In genomic region chr12:79131178-79131675, GRCm38 (mm10) we compare ENCODE assay signal across 9 mouse cellular contexts. TPM values are rescaled to one million over a fixed set of nuclear protein-coding genes. Genes with fewer than 3 reads are reported as not detected.
DNase-seq lines count a peak whose midpoint lies in the region; ATAC-seq lines count a peak whose summit lies in the region.
"Had no signal": no experiment of that assay in that cellular context is flagged by ENCODE, and none has a peak within 500 bp of the region (broad histone marks: within the 10 kb centered on the region; RNA-seq: fewer than 3 reads in every experiment).

No protein-coding gene starts in this region.

- DNase-seq in heart, postnatal 36 days = no peak
- DNase-seq in B cell, adult 2 months = peak; percentile 11 to 12
- peak; percentile 25 for DNase-seq in embryo, embryonic 9.5 days (ENCODE audit: extremely low spot score)
- peak; percentile 28 for DNase-seq in retina, embryonic 14.5 days (ENCODE audit: low spot score)
- no peak for DNase-seq in frontal cortex, postnatal 10 days (ENCODE audit: low spot score in 2 of 2)

- no peaks in the 10 kb centered on the region for H3K9me3 ChIP-seq in heart, embryonic 11.5 days (replicated peaks; ENCODE audit: control insufficient read depth, low read length)
- H3K9me3 ChIP-seq in limb, embryonic 12.5 days = no peaks in the 10 kb centered on the region

- no peak overlapping the region for H3K27ac ChIP-seq in heart, embryonic 11.5 days (ENCODE audit: low read depth, low read length)
- no peak overlapping the region for H3K27ac ChIP-seq in limb, embryonic 12.5 days

- peak overlapping the region; percentile 44 for H3K4me3 ChIP-seq in heart, embryonic 11.5 days (ENCODE audit: low read depth, low read length)
- H3K4me3 ChIP-seq in limb, embryonic 12.5 days (replicated peaks) = peak overlapping the region; percentile 52

- WGBS in heart, embryonic 11.5 days (ENCODE audit: insufficient replicate concordance) = 1% methylated on average over 22 of the region's 22 CpGs
- 1% methylated on average over 22 of the region's 22 CpGs for WGBS in limb, embryonic 12.5 days

- no peak for ATAC-seq in heart, embryonic 11.5 days (replicated peaks; ENCODE audit: insufficient number of reproducible peaks, low FRiP score, low TSS enrichment)
- ATAC-seq in limb, embryonic 12.5 days (ENCODE audit: insufficient number of reproducible peaks, insufficient read depth, low FRiP score, low TSS enrichment, low read depth) = no peak
- no peak for ATAC-seq in granulocyte monocyte progenitor cell, adult 5-6 weeks (replicated peaks; ENCODE audit: poor library complexity, severe bottlenecking)

- H3K9ac ChIP-seq in heart, embryonic 11.5 days (ENCODE audit: low read depth, low read length) = no peak overlapping the region
- H3K9ac ChIP-seq in limb, embryonic 12.5 days (replicated peaks) = peak overlapping the region; percentile 53

- no peaks in the 10 kb centered on the region for H3K36me3 ChIP-seq in heart, embryonic 11.5 days (ENCODE audit: control insufficient read depth, insufficient read depth, low read length)
- no peaks in the 10 kb centered on the region for H3K36me3 ChIP-seq in limb, embryonic 12.5 days

- peaks cover 6% of the 10 kb centered on the region; the same call in 1 of the 2 replicates for H3K4me1 ChIP-seq in heart, embryonic 11.5 days (ENCODE audit: control insufficient read depth, insufficient read depth, low read length)
- peaks cover 11% of the 10 kb centered on the region for H3K4me1 ChIP-seq in limb, embryonic 12.5 days (replicated peaks)

- H3K27me3 ChIP-seq in heart, embryonic 11.5 days (ENCODE audit: control insufficient read depth, insufficient read depth, low read length) = peaks cover 37% of the 10 kb centered on the region
- peaks cover 49% of the 10 kb centered on the region for H3K27me3 ChIP-seq in limb, embryonic 12.5 days
- H3K27me3 ChIP-seq: Patski had no signal

- peak overlapping the region; percentile 87 for H3K4me2 ChIP-seq in heart, embryonic 11.5 days
- peak overlapping the region; percentile 93 for H3K4me2 ChIP-seq in limb, embryonic 12.5 days

- intact Hi-C loops in heart, postnatal 36 days (cut with DNase I) = no loop called here

RNA-seq across cellular contexts. Expression of gene Arg2, which starts 0.7 kb away (rescaled TPM):
- 0.20 and 0.50 TPM in 2 replicates for polyA plus RNA-seq in heart, embryonic 11.5 days (2014; fragmentation: Nextera tagmentation; extraction: Ambion mirVana)
- not detected for total RNA-seq in heart, postnatal 36 days (2021)
- 1.2 and 1.4 TPM in 2 replicates for polyA plus RNA-seq in limb, embryonic 12.5 days (2016; fragmentation: Nextera tagmentation; extraction: Ambion mirVana)
- not detected in 2 replicates for total RNA-seq in granulocyte monocyte progenitor cell, adult 5-6 weeks (2014; fragmentation: Nextera tagmentation)
- total RNA-seq in granulocyte monocyte progenitor cell, adult 5-6 weeks (2017) = 0.26 TPM in 1 of 2 replicates, not detected in the other

RNA-seq across cellular contexts. Expression of gene Vti1b, which starts 41.2 kb away (rescaled TPM):
- polyA plus RNA-seq in heart, embryonic 11.5 days (2014; fragmentation: Nextera tagmentation; extraction: Ambion mirVana) = 88.5 and 99.1 TPM in 2 replicates
- total RNA-seq in heart, postnatal 36 days (2021) = 10 to 100 TPM; 84.1 to 92.4 TPM
- polyA plus RNA-seq in limb, embryonic 12.5 days (2016; fragmentation: Nextera tagmentation; extraction: Ambion mirVana) = 83.0 and 83.9 TPM in 2 replicates
- 48.7 and 57.1 TPM in 2 replicates for total RNA-seq in granulocyte monocyte progenitor cell, adult 5-6 weeks (2014; fragmentation: Nextera tagmentation)
- total RNA-seq in granulocyte monocyte progenitor cell, adult 5-6 weeks (2017) = 142 and 217 TPM in 2 replicates

RNA-seq across cellular contexts. Expression of gene Pigh, which starts 41.8 kb away (rescaled TPM):
- 17.7 and 19.0 TPM in 2 replicates for polyA plus RNA-seq in heart, embryonic 11.5 days (2014; fragmentation: Nextera tagmentation; extraction: Ambion mirVana)
- total RNA-seq in heart, postnatal 36 days (2021) = 1 to 10 TPM; 2.9 to 3.5 TPM
- 33.8 and 36.9 TPM in 2 replicates for polyA plus RNA-seq in limb, embryonic 12.5 days (2016; fragmentation: Nextera tagmentation; extraction: Ambion mirVana)
- total RNA-seq in granulocyte monocyte progenitor cell, adult 5-6 weeks (2014; fragmentation: Nextera tagmentation) = 13.6 and 14.3 TPM in 2 replicates
- total RNA-seq in granulocyte monocyte progenitor cell, adult 5-6 weeks (2017) = 14.7 and 14.8 TPM in 2 replicates

Comparison
In these comparisons a context has a peak if more than half of its experiments do, and no peak if none do; other contexts are left out.
1. DNase-seq: peak in B cell, adult 2 months (2 of 2), embryo, embryonic 9.5 days (single experiment) and retina, embryonic 14.5 days (single experiment); none in heart, postnatal 36 days (0 of 2) and frontal cortex, postnatal 10 days (0 of 2).